Mouse (Mus musculus): ENCODE results near the gene Zfr2.
A peak's percentile ranks its signal among the peaks of the same experiment; 100 is the strongest.

Zfr2 gene

GRCm38 (mm10) chr10:81287513-81288157, 54.7 kb downstream of the Zfr2 start:
- DNase-seq (ENCODE audit: low read depth, low spot score), result no peak

DNA sequence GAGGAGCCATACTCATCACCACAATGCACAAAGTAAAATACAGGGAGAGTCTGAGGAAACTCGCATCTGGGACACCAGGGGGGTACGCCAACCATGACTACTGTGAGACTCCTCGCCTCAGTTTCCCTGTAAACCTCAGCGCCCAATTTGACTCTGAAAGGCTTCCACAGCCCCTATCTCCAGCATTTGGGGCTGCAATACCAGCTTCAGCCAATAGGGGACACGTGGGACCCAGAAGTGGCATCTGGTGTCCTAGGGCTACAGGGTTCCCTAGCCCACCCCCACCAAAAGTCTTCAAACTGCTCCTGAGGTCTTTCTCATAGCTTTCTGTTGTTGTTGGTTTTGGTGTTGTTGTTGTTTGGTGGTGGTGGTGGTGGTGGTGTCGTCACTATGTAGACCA, 55.6 kb downstream of the Zfr2 start:
- DNase-seq (ENCODE audit: low read depth, low spot score), result no peak

DNA sequence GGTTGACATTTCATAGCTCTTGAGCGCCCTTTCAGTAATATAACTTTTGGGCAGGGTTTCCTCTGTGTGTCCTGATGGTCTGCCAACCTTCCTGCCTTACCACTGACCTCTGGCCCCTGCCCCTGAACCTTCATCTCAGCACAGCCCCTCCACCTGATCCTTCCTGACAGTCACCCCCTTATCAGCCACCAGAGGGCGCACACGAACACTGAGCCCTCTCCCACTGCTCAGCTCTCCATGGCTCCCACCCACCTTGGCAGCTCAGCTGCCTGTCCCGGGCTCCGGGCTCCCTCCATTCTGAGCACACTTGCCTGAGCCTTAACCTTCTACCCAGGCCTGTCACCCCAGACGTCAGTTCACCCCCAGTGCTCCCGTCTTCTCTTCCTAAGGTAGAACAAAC, 56.3 kb downstream of the Zfr2 start:
- peak; percentile 57 for DNase-seq (ENCODE audit: low read depth, low spot score)

DNA sequence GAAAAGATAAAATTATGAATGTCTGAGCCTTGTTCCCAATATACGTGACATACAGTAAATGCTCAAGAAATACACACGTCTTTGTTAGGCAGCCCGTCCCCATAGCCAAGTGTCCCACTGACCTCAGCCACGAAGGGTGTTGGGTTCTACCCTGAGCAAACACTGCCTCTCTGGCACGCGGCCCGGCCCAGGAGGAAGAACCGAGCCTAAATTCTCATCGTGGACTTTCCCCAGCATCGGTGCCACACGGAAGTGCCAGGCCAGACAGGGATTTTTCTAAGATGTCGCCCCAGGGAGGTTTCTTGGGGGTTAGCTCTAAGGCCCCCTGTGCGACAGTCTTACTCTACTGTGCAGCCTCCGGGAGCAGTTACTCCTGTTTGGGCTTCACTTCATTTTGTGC, 56.9 kb downstream of the Zfr2 start:
- DNase-seq (ENCODE audit: low read depth, low spot score), result no peak

- no peak for DNase-seq (ENCODE audit: low read depth, low spot score)
Measured at GRCm38 (mm10) chr10:81290698-81291460, 57.9 kb downstream of the Zfr2 start.

DNA sequence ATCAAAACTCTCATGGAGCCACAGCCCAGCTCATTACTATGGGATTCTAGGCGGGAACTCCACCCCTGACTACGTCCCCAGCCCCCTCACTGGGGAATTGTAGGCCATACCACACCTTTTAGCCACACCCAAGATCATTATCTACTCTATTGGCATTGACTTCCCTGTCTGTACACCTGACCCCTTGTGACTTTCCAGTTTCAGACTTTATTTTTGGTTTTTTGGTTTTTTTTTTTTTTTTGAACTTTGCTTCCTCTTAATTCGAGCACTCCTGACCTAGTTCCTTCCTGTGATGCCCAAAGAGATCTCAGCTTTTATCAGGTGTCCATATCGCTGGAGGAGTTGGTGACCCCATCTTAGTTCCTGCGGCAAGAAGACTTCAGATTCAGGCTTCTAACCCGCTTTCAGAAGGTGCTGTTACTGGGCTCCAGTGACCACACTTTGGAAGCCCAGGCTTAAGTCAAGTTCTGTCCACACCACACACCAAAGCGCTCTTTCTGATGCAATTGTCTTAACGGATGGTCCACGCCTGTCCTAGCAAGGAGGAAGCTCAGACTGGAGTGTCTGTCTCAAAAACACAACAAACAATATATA, 58.7 kb downstream of the Zfr2 start, which contains the start of gene Tjp3:
Gene Tjp3 (minus strand): TSS at position 71 of the 594 bp plus-strand sequence.
- DNase-seq (ENCODE audit: low read depth, low spot score), result no peak

GRCm38 (mm10) chr10:81292554-81293333, 59.8 kb downstream of the Zfr2 start, which contains the start of gene Pip5k1c:
Pip5k1c (plus strand) TSS chr10:81292963.
- DNase-seq (ENCODE audit: low read depth, low spot score), result peak; percentile 100

- no peak for DNase-seq (ENCODE audit: low read depth, low spot score)
Measured at GRCm38 (mm10) chr10:81293334-81294030, 60.5 kb downstream of the Zfr2 start.

GRCm38 (mm10) chr10:81294442-81294841, 61.5 kb downstream of the Zfr2 start:
- no peak for DNase-seq (ENCODE audit: low read depth, low spot score)

DNA sequence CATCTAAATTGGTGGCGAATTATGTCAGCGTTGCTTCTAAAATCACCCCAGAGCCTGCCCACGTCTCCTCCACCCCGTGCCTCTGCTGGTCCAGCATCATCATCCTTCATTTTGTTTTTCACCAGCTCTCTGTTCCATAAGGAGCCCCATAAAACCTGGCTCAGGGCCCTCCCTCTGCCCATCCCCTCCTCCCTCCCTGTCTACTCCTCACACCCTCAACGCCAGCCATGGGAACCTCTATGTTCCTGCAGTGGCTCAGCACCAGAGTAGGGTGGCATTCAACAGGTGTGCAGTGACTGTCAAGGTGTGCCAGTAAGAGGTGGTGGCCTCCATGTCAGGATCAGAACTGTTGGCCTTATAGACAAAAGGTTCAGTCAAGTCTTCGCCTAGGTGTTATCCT, 62.2 kb downstream of the Zfr2 start:
- DNase-seq (ENCODE audit: low read depth, low spot score), result no peak

- DNase-seq (ENCODE audit: low read depth, low spot score), result no peak
Measured at GRCm38 (mm10) chr10:81297246-81297645, 64.3 kb downstream of the Zfr2 start.

DNA sequence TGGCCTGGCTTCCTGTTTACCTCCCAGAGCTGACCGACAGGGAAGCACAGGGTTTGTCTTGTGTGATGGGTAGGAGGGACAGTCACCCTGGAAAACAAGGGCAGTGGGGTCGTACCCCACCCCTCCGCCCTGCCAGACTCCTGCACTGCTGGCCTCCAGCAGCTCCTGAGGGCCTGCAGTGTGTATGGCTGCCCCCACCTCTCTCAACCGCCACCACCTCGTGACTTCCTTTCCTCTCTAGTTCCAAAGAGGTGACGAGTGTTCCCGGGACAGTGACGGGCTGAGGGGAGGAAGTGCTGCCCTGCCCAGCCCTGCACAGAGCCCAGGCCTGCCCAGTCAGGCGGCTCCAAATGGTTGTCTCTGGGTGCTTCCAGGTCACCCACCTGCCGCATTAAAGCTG, 64.9 kb downstream of the Zfr2 start:
- DNase-seq (ENCODE audit: low read depth, low spot score), result peak; percentile 61

DNA sequence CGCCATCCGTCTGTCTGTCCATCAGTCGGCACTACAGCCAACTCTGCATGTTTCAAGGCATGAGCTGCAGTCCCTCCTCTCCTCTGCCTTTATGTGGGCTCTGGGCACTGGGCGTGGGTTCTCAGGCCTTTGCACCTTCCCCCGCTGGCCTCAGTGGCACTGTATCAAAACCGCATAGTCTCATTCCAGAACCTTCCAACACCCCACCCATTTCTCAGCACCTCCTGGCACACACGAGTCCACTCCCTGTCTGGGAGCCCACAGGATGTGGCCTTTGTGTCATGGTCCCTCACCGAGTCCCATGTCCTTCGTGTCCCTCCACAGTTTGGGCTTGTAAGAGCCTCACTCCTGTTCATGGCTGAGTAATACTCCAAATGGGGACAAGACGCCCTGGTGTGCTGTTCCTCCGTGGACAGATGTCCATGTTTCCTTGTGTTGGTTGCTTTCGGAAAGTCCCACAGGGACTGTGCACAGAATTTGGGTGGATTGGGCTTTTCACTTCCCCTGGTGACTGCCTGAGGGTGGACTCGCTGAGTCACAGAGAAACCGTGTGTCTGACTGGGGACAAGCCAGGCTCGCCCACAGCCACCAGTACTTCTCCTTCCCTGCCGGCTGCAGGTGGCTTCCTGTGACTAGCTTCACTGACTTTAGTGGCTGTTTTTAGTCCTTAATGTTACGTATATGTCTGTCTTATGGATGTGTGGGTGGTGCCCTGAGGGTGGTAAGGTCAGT, 65.6 kb downstream of the Zfr2 start:
- peak; percentile 55 for DNase-seq (ENCODE audit: low read depth, low spot score)

DNA sequence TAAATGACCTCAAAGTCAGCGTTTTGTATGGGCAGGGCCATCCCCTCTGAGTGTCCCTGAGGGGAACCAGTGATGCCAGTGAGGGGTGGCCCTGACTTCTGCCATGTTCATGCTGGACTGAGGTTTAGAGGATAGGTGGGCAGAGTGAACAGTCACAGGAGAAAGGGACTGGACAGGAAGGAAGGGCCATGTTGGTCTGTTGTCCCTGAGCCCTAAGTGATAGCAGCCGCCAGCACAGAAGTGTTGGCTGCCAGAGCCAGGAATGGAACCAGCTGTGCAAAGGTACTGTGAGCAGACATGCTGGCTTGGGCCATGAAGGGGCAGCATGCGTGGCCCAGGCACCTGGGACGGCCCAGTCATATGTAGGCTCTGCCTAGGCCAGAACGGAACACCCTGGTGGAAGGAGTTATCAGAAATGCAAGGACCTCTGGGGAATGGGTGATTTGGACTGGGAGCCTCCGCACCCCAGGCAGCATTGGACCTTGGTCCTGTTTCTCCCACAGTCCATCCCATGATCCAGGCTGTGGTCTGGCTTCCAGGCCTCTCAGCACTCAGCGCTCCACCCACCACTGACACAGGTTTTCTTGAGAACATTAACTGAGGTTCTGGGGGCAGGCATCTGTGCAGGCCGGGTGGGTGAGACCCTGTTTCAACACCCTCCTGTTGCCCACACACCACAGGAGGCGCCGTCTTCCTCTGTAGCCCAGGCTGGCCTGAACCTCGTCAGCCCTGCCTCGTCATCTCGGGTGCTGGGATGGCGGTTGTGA, 66.8 kb downstream of the Zfr2 start:
- DNase-seq (ENCODE audit: low read depth, low spot score), result no peak

DNA sequence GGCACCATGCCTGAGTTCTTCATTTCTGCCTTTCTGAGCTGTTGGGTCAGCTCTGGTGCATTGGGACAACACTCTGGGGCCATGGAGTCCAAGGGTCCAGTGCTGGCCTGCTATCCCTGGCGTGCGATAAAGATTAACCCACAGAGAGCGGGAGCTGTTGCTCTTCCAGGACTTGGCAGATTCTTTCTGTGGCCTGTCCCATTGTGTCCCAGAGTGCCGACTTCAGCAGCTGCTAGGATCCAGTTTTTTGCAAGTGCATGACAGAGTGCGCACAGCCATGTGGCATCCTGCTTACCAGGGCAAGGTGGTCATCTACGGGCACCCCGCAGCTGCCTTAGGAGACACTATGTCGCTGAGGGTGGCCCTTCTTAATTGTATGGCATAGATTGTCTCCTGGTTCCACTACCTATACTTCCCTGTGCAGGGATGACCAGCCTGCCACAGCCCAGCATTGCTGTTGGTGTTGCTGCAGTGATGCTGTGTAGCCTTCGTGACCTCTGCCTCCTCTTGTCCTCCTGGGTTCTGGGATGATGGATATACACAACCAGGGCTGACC, 67.5 kb downstream of the Zfr2 start:
- no peak for DNase-seq (ENCODE audit: low read depth, low spot score)

- DNase-seq (ENCODE audit: low read depth, low spot score), result no peak
Measured at GRCm38 (mm10) chr10:81301321-81301720, 68.4 kb downstream of the Zfr2 start.

Data from skeletal muscle tissue, adult 2 months (tissue).